Mouse (Mus musculus) MEL (cell line): ENCODE measurements around the gene Ube2e3.

Experiments
- CTCF ChIP-seq, 3 experiments: IDR thresholded peaks in 2 of 3; conservative IDR thresholded peaks in 1 of 3; 2 replicates each; pipeline ENCODE4 v1.5.1; 2011 to 2012; ENCODE audit warnings: low read length in 3 of 3, low read depth in 2 of 3, mild to moderate bottlenecking in 2 of 3, improper control_type of control experiment in 1 of 3, inconsistent platforms in 1 of 3, mixed read lengths in 1 of 3, moderate library complexity in 1 of 3; ENCODE audit not compliant: control insufficient read depth in 1 of 3, insufficient read depth in 1 of 3, poor library complexity in 1 of 3, severe bottlenecking in 1 of 3
- MAFK ChIP-seq: IDR thresholded peaks from 2 replicates; pipeline ENCODE4 v1.6.1; 2011; ENCODE audit warnings: low read depth, mild to moderate bottlenecking, low read length, improper control_type of control experiment, borderline replicate concordance

DNA sequence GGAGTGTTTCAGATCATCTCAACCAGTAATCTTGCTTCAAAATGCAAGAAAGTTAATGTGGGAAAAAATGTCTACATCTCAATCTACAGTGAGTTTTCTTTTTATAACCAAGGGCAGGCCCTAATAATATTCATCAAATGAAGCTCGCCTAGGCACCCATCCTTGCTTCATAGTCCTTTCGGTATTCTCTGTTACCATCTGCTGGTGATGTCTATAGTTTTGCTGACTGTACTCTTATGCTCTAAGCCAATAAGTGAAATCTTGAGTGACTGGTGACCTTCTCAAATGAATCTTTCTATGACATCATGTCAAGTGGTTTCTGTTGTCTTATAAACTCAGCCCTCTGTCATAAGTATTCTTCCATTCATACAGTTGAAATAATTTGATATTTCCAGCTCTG lies 97.1 kb downstream of the Ube2e3 start:
- TF ChIP-seq MAFK (no peak), CTCF (IDR thresholded peaks at IDR 0.05 in 2 of 3, conservative IDR thresholded peaks at IDR 0.05 in 1 of 3; ENCODE audit: control insufficient read depth in 1 of 3, insufficient read depth in 1 of 3, low read depth in 2 of 3, low read length in 3 of 3, poor library complexity in 1 of 3, severe bottlenecking in 1 of 3) (no peak)
